ENCODE assay signal across 22 mouse cellular contexts in the genomic region with DNA sequence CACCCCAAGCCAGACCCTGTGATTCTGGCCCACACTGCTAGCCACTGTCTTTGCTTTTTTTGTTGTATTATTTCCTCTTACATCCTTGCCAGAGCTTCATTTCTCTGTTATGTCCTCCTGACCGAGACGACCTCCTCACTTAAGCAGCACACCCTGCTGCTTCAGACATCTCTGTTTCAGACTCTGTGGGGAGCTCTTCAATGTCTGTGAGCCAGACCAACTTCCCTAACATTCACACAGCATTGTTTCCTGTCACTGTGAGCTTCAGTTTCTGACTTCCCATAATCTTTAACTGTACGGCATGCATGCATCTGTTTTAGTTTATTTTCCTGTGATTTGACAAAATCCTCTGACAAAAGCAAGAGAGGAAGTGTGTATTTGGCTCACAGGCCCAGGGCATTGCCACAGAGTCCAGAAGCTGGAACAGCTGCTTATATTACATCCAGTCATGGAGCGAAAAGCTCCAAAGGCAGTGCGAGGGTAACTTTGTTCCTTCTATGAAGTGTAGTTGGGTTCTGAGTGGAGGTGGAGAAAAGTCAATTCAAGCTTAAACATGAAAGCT. TPM values are rescaled to one million over a fixed set of nuclear protein-coding genes. Genes with fewer than 3 reads are reported as not detected.
DNase-seq lines count a peak whose midpoint lies in the region; ATAC-seq lines count a peak whose summit lies in the region.
"Had no signal": no experiment of that assay in that cellular context is flagged by ENCODE, and none has a peak within 500 bp of the region (broad histone marks: within the 10 kb centered on the region; RNA-seq: fewer than 3 reads in every experiment).

No protein-coding gene starts in this region.

- DNase-seq in heart, embryonic 10.5 days (ENCODE audit: low spot score): peak; percentile 48
- DNase-seq in heart, adult 18-20 months: no peak
- DNase-seq in NIH3T3 (ENCODE audit: low read depth): peak; percentile 1
- no peak for DNase-seq in adrenal gland, postnatal 10 days
- no peak for DNase-seq in kidney, adult 8-10 months
- DNase-seq: adrenal gland, adult 8-10 months; cerebellum, adult 18-20 months; cerebellum, postnatal 10 days; embryo, embryonic 11 days; gastrocnemius, postnatal 10 days; heart, postnatal 10 days had no signal

- 58% methylated on average over 5 of the region's 5 CpGs for WGBS in heart, embryonic 10.5 days

- peaks cover 80% of the 10 kb centered on the region for H3K27me3 ChIP-seq in heart, embryonic 10.5 days (ENCODE audit: insufficient read depth, poor library complexity, severe bottlenecking)

- H3K36me3 ChIP-seq in heart, embryonic 10.5 days: no peaks in the 10 kb centered on the region
- H3K36me3 ChIP-seq: embryonic facial prominence, embryonic 12.5 days; forebrain, embryonic 12.5 days; hindbrain, embryonic 10.5 days; intestine, embryonic 15.5 days had no signal

- no peak overlapping the region for H3K27ac ChIP-seq in heart, embryonic 10.5 days
- H3K27ac ChIP-seq: embryonic facial prominence, embryonic 12.5 days; forebrain, embryonic 12.5 days; hindbrain, embryonic 10.5 days; hindbrain, embryonic 14.5 days; intestine, embryonic 15.5 days had no signal

- ATAC-seq in granulocyte monocyte progenitor cell, adult 5-6 weeks (replicated peaks; ENCODE audit: poor library complexity, severe bottlenecking): peak; percentile 89
- ATAC-seq: forebrain, embryonic 16.5 days; intestine, embryonic 15.5 days had no signal

- H3K4me3 ChIP-seq in heart, embryonic 10.5 days: no peak overlapping the region
- H3K4me3 ChIP-seq: embryonic facial prominence, embryonic 12.5 days; forebrain, embryonic 12.5 days; hindbrain, embryonic 10.5 days; intestine, embryonic 15.5 days had no signal

- peaks cover 3% of the 10 kb centered on the region; the same call in 1 of the 2 replicates for H3K4me1 ChIP-seq in heart, embryonic 10.5 days
- H3K4me1 ChIP-seq: embryonic facial prominence, embryonic 12.5 days; intestine, embryonic 15.5 days had no signal

- no peaks in the 10 kb centered on the region for H3K9me3 ChIP-seq in heart, embryonic 10.5 days
- H3K9me3 ChIP-seq: embryonic facial prominence, embryonic 12.5 days; forebrain, embryonic 12.5 days; hindbrain, embryonic 10.5 days; intestine, embryonic 15.5 days had no signal

RNA-seq across cellular contexts. Expression of a gene that starts 28.6 kb away (rescaled TPM):
- not detected in 2 replicates for polyA plus RNA-seq in heart, embryonic 10.5 days (2016; fragmentation: Nextera tagmentation; extraction: Ambion mirVana)
- not detected for total RNA-seq in heart, adult 18-20 months (2021)
- total RNA-seq in granulocyte monocyte progenitor cell, adult 5-6 weeks (2014; fragmentation: Nextera tagmentation): not detected in 2 replicates
- total RNA-seq in granulocyte monocyte progenitor cell, adult 5-6 weeks (2017): not detected in 2 replicates
- not detected for total RNA-seq in adrenal gland, postnatal 10 days (2021)
- total RNA-seq: adrenal gland, adult 8-10 months; gastrocnemius, postnatal 10 days had no signal
- polyA plus RNA-seq: embryonic facial prominence, embryonic 12.5 days; forebrain, embryonic 12.5 days; forebrain, embryonic 16.5 days; frontal cortex, adult 2 months; heart, embryonic 14.5 days; hindbrain, embryonic 10.5 days; hindbrain, embryonic 14.5 days had no signal

RNA-seq across cellular contexts. Expression of a gene that starts 39.2 kb away (rescaled TPM):
- 106 and 108 TPM in 2 replicates for polyA plus RNA-seq in heart, embryonic 10.5 days (2016; fragmentation: Nextera tagmentation; extraction: Ambion mirVana)
- total RNA-seq in heart, adult 18-20 months (2021): 10 to 100 TPM; 37.9 to 38.8 TPM
- 54.4 and 61.3 TPM in 2 replicates for total RNA-seq in granulocyte monocyte progenitor cell, adult 5-6 weeks (2014; fragmentation: Nextera tagmentation)
- total RNA-seq in granulocyte monocyte progenitor cell, adult 5-6 weeks (2017): 25.9 and 30.1 TPM in 2 replicates
- 10 to 100 TPM; 38.3 to 48.1 TPM for total RNA-seq in adrenal gland, postnatal 10 days (2021)

RNA-seq across cellular contexts. Expression of a gene that starts 50.3 kb away (rescaled TPM):
- polyA plus RNA-seq in heart, embryonic 10.5 days (2016; fragmentation: Nextera tagmentation; extraction: Ambion mirVana): 0.40 TPM in 1 of 2 replicates, not detected in the other
- total RNA-seq in heart, adult 18-20 months (2021): not detected
- not detected in 2 replicates for total RNA-seq in granulocyte monocyte progenitor cell, adult 5-6 weeks (2014; fragmentation: Nextera tagmentation)
- total RNA-seq in granulocyte monocyte progenitor cell, adult 5-6 weeks (2017): not detected in 2 replicates
- under 1 TPM in 1 of 2 experiments, not detected in 1; 0.33 TPM for total RNA-seq in adrenal gland, postnatal 10 days (2021)
- total RNA-seq: ES-E14; gastrocnemius, postnatal 10 days; gastrocnemius, postnatal 4 days had no signal
- polyA plus RNA-seq: embryonic facial prominence, embryonic 12.5 days; forebrain, embryonic 12.5 days; forebrain, embryonic 16.5 days; frontal cortex, adult 2 months; heart, embryonic 14.5 days; hindbrain, embryonic 14.5 days had no signal

RNA-seq across cellular contexts. Expression of a gene that starts 53.4 kb away (rescaled TPM):
- 11.7 and 13.7 TPM in 2 replicates for polyA plus RNA-seq in heart, embryonic 10.5 days (2016; fragmentation: Nextera tagmentation; extraction: Ambion mirVana)
- 1 to 10 TPM; 5.2 to 6.5 TPM for total RNA-seq in heart, adult 18-20 months (2021)
- 18.4 and 23.3 TPM in 2 replicates for total RNA-seq in granulocyte monocyte progenitor cell, adult 5-6 weeks (2014; fragmentation: Nextera tagmentation)
- total RNA-seq in granulocyte monocyte progenitor cell, adult 5-6 weeks (2017): 14.0 and 16.2 TPM in 2 replicates
- 10 to 100 TPM; 13.8 to 17.8 TPM for total RNA-seq in adrenal gland, postnatal 10 days (2021)

Comparison
In these comparisons a context has a peak if more than half of its experiments do, and no peak if none do; other contexts are left out.
1. DNase-seq: peak in heart, embryonic 10.5 days (single experiment) and NIH3T3 (single experiment); none in heart, adult 18-20 months (0 of 2), adrenal gland, postnatal 10 days (single experiment) and kidney, adult 8-10 months (0 of 2).